Mouse (Mus musculus): Measurements from ENCODE around the gene Plxna4. TPM values are rescaled to one million over a fixed set of nuclear protein-coding genes. Genes with fewer than 3 reads are reported as not detected.

The Plxna4 gene
- polyA plus RNA-seq, 1 experiment from 2014 or later, result 0.91 TPM

DNA sequence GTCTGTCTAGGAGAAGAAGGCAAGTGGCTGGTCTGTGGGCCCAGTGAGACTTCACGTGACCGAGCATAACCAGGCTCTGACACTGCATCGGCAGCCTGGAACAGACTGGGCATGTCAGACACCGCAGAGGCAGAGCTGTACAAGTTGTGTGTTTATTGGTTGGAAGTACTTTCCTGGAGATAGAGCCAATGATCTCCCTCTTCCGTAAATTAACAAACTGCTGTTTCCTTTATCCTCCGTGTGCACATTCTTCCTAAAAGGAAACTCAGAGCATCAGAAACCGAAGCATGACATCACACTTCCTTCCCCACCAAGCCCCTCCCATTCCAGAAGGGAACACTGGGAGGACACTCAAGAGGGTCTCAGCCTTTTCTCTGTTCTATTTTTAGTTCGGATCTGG lies 127.6 kb downstream of the Plxna4 start:
- H3K4me3 ChIP-seq (ENCODE audit: low read depth, low read length), result no peak overlapping the region
- WGBS, result 53% methylated on average over 8 of the region's 8 CpGs
- H3K4me2 ChIP-seq (replicated peaks; ENCODE audit: low read depth), result peak overlapping the region; percentile 27; the same call in 1 of the 2 replicates
- H3K27me3 ChIP-seq (replicated peaks; ENCODE audit: control insufficient read depth, insufficient read depth, low read length), result no peaks in the 10 kb centered on the region
- TF ChIP-seq CTCF (IDR thresholded peaks at IDR 0.05; ENCODE audit: low read depth), result no peak
- no peak overlapping the region for H3K27ac ChIP-seq (ENCODE audit: low read depth, low read length)
- no peak for ATAC-seq
- no peaks in the 10 kb centered on the region for H3K9me3 ChIP-seq (ENCODE audit: control insufficient read depth)
- no peak overlapping the region for H3K9ac ChIP-seq (ENCODE audit: low read depth, low read length)
- H3K36me3 ChIP-seq (ENCODE audit: control insufficient read depth, insufficient read depth), result no peaks in the 10 kb centered on the region
- H3K4me1 ChIP-seq (replicated peaks; ENCODE audit: control insufficient read depth, insufficient read depth, low read length), result no peaks in the 10 kb centered on the region

DNA sequence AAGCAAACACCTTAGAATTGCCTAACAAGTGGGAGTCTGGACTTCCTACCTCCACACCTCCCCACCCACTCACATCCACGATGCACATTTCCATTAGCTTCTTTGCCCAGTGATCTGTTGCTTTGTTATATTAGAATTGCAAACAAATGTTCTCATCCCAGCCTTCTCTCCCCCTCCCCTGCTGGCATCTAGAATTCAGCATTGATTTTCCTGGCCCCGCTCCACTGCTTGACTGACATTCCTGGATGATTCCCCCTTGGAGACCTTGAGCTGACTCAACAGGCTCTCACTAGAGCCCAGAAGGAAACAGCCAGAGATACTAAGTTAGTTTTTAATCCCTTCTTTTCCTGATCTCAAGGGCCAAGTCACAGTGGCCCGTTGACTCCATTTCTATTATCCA lies 131.4 kb downstream of the Plxna4 start:
- no peak overlapping the region for H3K9ac ChIP-seq (ENCODE audit: low read depth, low read length)
- H3K36me3 ChIP-seq (ENCODE audit: control insufficient read depth, insufficient read depth), result no peaks in the 10 kb centered on the region
- WGBS, result 69% methylated on average over 3 of the region's 3 CpGs
- no peaks in the 10 kb centered on the region for H3K27me3 ChIP-seq (replicated peaks; ENCODE audit: control insufficient read depth, insufficient read depth, low read length)
- no peak overlapping the region for H3K4me2 ChIP-seq (replicated peaks; ENCODE audit: low read depth)
- no peaks in the 10 kb centered on the region for H3K9me3 ChIP-seq (ENCODE audit: control insufficient read depth)
- H3K4me3 ChIP-seq (ENCODE audit: low read depth, low read length), result no peak overlapping the region
- no peaks in the 10 kb centered on the region for H3K4me1 ChIP-seq (replicated peaks; ENCODE audit: control insufficient read depth, insufficient read depth, low read length)
- H3K27ac ChIP-seq (ENCODE audit: low read depth, low read length), result no peak overlapping the region
- no peak for ATAC-seq
- no peak for TF ChIP-seq CTCF (IDR thresholded peaks at IDR 0.05; ENCODE audit: low read depth)

DNA sequence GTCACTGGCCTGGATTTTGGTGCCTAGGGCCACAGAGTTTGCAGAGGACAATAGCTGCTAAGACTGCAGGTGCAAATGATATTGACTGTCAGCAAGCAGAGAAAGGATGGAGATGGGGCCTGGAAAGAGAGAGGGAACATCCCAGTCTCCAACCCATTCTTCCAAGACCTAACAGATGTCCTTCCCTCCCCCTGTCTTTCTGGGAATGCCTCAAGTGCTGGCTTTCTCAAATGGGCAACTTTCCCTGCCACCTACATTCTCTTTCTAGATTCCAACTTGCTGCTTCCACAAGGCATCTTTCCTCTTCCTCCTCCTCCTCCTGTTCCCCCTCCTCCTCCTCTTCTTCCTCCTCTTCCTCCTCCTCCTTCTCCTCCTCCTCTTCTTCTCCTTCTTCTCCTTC lies 136.1 kb downstream of the Plxna4 start:
- Histone ChIP-seq H3K4me3 (ENCODE audit: low read depth, low read length) (no peak overlapping the region), H3K9ac (ENCODE audit: low read depth, low read length) (no peak overlapping the region), H3K36me3 (ENCODE audit: control insufficient read depth, insufficient read depth) (no peaks in the 10 kb centered on the region), H3K4me1 (replicated peaks; ENCODE audit: control insufficient read depth, insufficient read depth, low read length) (no peaks in the 10 kb centered on the region), H3K27ac (ENCODE audit: low read depth, low read length) (no peak overlapping the region), H3K27me3 (replicated peaks; ENCODE audit: control insufficient read depth, insufficient read depth, low read length) (no peaks in the 10 kb centered on the region), H3K9me3 (ENCODE audit: control insufficient read depth) (no peaks in the 10 kb centered on the region), H3K4me2 (replicated peaks; ENCODE audit: low read depth) (no peak overlapping the region)
- TF ChIP-seq CTCF (IDR thresholded peaks at IDR 0.05; ENCODE audit: low read depth), result no peak
- no peak for ATAC-seq

DNA sequence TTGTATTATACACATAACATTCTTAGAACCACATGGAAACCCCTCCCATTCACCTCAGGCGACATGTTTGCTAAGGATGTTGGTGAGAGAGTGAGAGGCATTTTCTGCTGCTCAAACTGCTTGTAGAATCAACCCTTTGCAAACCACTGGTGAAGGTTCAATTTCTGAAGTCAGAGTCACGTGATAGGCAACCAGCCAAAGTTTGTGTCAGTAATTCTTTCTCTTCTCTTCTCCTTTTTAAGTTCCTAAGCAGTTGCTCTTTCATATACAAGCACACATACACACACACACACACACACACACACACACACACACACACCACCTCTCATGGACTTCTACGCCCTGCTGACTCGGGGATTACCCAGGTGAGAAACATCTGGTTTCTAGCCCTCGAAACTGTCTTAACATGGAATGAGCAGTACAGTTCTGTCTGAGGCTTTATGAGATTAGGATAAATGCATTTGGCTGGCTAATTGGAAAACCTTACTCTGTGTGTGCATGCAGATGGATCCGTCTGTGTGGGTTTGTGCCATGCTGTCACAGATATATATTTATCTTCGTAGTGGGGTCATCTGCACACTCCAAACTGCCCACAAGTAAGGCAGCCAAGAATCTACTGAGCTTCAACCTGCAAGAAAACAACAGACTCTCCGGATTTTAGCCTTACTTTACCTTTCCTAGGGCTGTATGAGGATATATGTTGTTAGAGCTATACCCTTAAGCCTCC lies 138.6 kb downstream of the Plxna4 start:
- no peak for ATAC-seq
- Histone ChIP-seq H3K4me1 (replicated peaks; ENCODE audit: control insufficient read depth, insufficient read depth, low read length) (no peaks in the 10 kb centered on the region), H3K4me3 (ENCODE audit: low read depth, low read length) (no peak overlapping the region), H3K27ac (ENCODE audit: low read depth, low read length) (no peak overlapping the region), H3K9ac (ENCODE audit: low read depth, low read length) (no peak overlapping the region), H3K36me3 (ENCODE audit: control insufficient read depth, insufficient read depth) (no peaks in the 10 kb centered on the region), H3K27me3 (replicated peaks; ENCODE audit: control insufficient read depth, insufficient read depth, low read length) (no peaks in the 10 kb centered on the region), H3K4me2 (replicated peaks; ENCODE audit: low read depth) (no peak overlapping the region), H3K9me3 (ENCODE audit: control insufficient read depth) (no peaks in the 10 kb centered on the region)
- 77% methylated on average over 8 of the region's 8 CpGs for WGBS
- TF ChIP-seq CTCF (IDR thresholded peaks at IDR 0.05; ENCODE audit: low read depth), result no peak

DNA sequence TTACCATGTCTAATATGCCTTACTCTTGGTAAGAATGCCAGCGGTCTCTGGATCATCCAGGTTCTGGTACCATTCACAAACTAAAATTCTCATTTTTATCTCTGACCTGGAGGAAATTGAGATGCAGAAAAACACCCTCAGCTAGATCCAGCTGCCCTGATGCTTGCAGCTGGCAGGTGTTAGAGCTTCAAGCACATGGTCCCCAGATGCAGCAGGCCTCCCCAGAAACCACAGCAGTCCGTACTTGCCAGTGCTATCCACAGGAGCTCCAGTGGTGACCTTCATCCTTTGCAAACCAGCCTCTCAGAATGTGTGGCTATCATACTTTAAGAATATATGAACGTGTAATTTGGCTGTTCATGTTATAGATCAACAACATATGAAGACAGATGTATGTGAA lies 139.2 kb downstream of the Plxna4 start:
- no peak for TF ChIP-seq CTCF (IDR thresholded peaks at IDR 0.05; ENCODE audit: low read depth)
- ATAC-seq, result no peak
- 78% methylated on average over 3 of the region's 3 CpGs for WGBS
- Histone ChIP-seq H3K4me3 (ENCODE audit: low read depth, low read length) (no peak overlapping the region), H3K27me3 (replicated peaks; ENCODE audit: control insufficient read depth, insufficient read depth, low read length) (no peaks in the 10 kb centered on the region), H3K27ac (ENCODE audit: low read depth, low read length) (no peak overlapping the region), H3K4me1 (replicated peaks; ENCODE audit: control insufficient read depth, insufficient read depth, low read length) (no peaks in the 10 kb centered on the region), H3K4me2 (replicated peaks; ENCODE audit: low read depth) (no peak overlapping the region), H3K36me3 (ENCODE audit: control insufficient read depth, insufficient read depth) (no peaks in the 10 kb centered on the region), H3K9ac (ENCODE audit: low read depth, low read length) (no peak overlapping the region), H3K9me3 (ENCODE audit: control insufficient read depth) (no peaks in the 10 kb centered on the region)

DNA sequence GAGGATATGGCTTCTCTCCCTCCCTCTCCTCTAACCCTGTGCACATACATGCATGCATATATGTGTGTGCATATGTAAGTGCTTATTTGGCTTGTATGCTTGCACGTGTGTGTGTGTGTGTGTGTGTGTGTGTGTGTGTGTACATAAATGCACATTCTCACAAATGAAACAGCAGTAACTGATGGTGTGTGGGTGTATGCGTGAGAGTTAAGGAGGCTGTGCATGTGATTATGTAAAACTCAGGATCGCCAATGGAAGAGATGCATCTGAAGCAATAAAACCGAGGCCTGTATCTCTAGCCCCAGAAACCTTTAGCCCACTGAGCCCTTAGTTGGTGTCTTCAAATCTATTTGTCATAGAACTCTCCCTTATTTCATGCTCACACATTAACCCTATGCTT lies 141.7 kb downstream of the Plxna4 start:
- no peak for ATAC-seq
- no peak for TF ChIP-seq CTCF (IDR thresholded peaks at IDR 0.05; ENCODE audit: low read depth)
- Histone ChIP-seq H3K4me1 (replicated peaks; ENCODE audit: control insufficient read depth, insufficient read depth, low read length) (no peaks in the 10 kb centered on the region), H3K9ac (ENCODE audit: low read depth, low read length) (no peak overlapping the region), H3K27me3 (replicated peaks; ENCODE audit: control insufficient read depth, insufficient read depth, low read length) (no peaks in the 10 kb centered on the region), H3K9me3 (ENCODE audit: control insufficient read depth) (no peaks in the 10 kb centered on the region), H3K4me2 (replicated peaks; ENCODE audit: low read depth) (no peak overlapping the region), H3K36me3 (ENCODE audit: control insufficient read depth, insufficient read depth) (no peaks in the 10 kb centered on the region), H3K27ac (ENCODE audit: low read depth, low read length) (no peak overlapping the region), H3K4me3 (ENCODE audit: low read depth, low read length) (no peak overlapping the region)
- WGBS, result 79% methylated on average over 4 of the region's 4 CpGs

DNA sequence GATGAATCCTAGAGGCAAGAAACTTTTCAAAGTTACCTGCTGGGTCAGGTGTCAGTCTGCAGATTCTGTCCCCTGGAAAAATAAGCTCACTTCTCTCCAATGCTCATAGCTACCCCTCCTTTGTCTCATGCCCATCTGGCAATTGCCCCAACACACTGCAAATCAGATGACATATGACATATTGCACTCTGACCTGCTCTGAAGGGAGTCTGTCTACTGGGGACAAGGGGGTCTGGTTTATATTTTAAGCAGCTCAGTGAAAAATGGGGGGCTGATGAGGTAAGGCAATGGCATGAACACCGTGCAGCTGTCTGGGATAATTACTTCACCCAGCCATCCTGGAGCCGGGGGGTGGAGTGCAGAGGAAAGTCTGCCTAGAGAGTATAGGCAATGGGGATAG lies 142.7 kb downstream of the Plxna4 start:
- ATAC-seq, result no peak
- Histone ChIP-seq H3K9ac (ENCODE audit: low read depth, low read length) (no peak overlapping the region), H3K4me3 (ENCODE audit: low read depth, low read length) (no peak overlapping the region), H3K4me2 (replicated peaks; ENCODE audit: low read depth) (no peak overlapping the region), H3K9me3 (ENCODE audit: control insufficient read depth) (no peaks in the 10 kb centered on the region), H3K36me3 (ENCODE audit: control insufficient read depth, insufficient read depth) (no peaks in the 10 kb centered on the region), H3K4me1 (replicated peaks; ENCODE audit: control insufficient read depth, insufficient read depth, low read length) (no peaks in the 10 kb centered on the region), H3K27ac (ENCODE audit: low read depth, low read length) (no peak overlapping the region), H3K27me3 (replicated peaks; ENCODE audit: control insufficient read depth, insufficient read depth, low read length) (no peaks in the 10 kb centered on the region)
- TF ChIP-seq CTCF (IDR thresholded peaks at IDR 0.05; ENCODE audit: low read depth), result no peak
- WGBS, result 54% methylated on average over 2 of the region's 2 CpGs
